Mouse (Mus musculus): ENCODE measurements around the gene Olfr702.

Olfr702 gene

GRCm38 (mm10) chr7:106833793-106834192 lies at the start of gene Olfr702:
Olfr702 (minus strand) TSS chr7:106833893.
- no peak for DNase-seq (ENCODE audit: low spot score in 2 of 2)

GRCm38 (mm10) chr7:106876791-106877190 lies 43.1 kb upstream of the Olfr702 start, which contains the start of gene Olfr705:
Olfr705 (minus strand) TSS chr7:106876891.
- DNase-seq (ENCODE audit: low spot score in 2 of 2), result no peak

GRCm38 (mm10) chr7:106862885-106863284 lies 29.2 kb upstream of the Olfr702 start, which contains the start of gene Olfr704:
Olfr704 (plus strand) TSS chr7:106863185.
- no peak for DNase-seq (ENCODE audit: low spot score in 2 of 2)

GRCm38 (mm10) chr7:106843060-106843459 lies 9.4 kb upstream of the Olfr702 start, which contains the start of gene Olfr703:
Olfr703 (plus strand) TSS chr7:106843360.
- DNase-seq (ENCODE audit: low spot score in 2 of 2), result no peak

- no peak for DNase-seq (ENCODE audit: low spot score in 2 of 2)
These were observed 15.3 kb downstream of the Olfr702 start for GRCm38 (mm10) chr7:106818414-106818813.

GRCm38 (mm10) chr7:106815775-106816174 lies 17.9 kb downstream of the Olfr702 start:
- DNase-seq (ENCODE audit: low spot score in 2 of 2), result no peak

GRCm38 (mm10) chr7:106813829-106814228 lies 19.9 kb downstream of the Olfr702 start, which contains the start of gene Olfr701:
Olfr701 (plus strand) TSS chr7:106814129.
- DNase-seq (ENCODE audit: low spot score in 2 of 2), result no peak

GRCm38 (mm10) chr7:106808734-106809133 lies 25.0 kb downstream of the Olfr702 start, which contains the start of gene Olfr700:
Olfr700 (minus strand) TSS chr7:106808834.
- DNase-seq (ENCODE audit: low spot score in 2 of 2), result no peak

GRCm38 (mm10) chr7:106793098-106793497 lies 40.6 kb downstream of the Olfr702 start, which contains the start of gene Olfr699:
Olfr699 (minus strand) TSS chr7:106793198.
- no peak for DNase-seq (ENCODE audit: low spot score in 2 of 2)

- no peak for DNase-seq (ENCODE audit: low spot score in 2 of 2)
These were observed 45.4 kb downstream of the Olfr702 start for GRCm38 (mm10) chr7:106788330-106788729.
